Comparison of ENCODE assay signal across 9 mouse cellular contexts in the genomic region with DNA sequence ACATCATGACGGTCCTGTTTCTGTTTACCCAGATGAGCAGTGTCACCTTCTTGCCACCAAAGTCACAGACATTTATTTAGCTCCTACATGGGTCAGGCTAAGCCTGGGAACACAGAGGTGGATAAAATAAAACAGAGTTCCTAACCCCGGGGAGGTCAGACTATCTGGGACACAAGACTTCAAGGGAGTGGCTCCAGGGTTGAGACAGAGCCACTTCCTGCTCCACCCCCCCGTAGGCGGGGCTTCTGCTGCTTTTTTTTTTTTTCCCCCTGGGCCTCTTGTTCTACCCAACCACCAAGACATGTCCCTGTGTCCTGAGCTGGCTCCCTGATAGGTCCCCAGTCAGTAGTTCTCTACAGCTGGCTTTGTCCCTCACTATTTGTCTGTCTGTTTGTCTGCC. TPM values are rescaled to one million over a fixed set of nuclear protein-coding genes. Genes with fewer than 3 reads are reported as not detected.
DNase-seq lines count a peak whose midpoint lies in the region; ATAC-seq and TF ChIP-seq lines count a peak whose summit lies in the region.
"Had no signal": no experiment of that assay in that cellular context is flagged by ENCODE, and none has a peak within 500 bp of the region (broad histone marks: within the 10 kb centered on the region; RNA-seq: fewer than 3 reads in every experiment).

No protein-coding gene starts in this region.

- no peaks in the 10 kb centered on the region for H3K36me3 ChIP-seq in lung, postnatal 0 days (ENCODE audit: insufficient read depth, low read length)
- H3K36me3 ChIP-seq in heart, embryonic 12.5 days = peaks cover 47% of the 10 kb centered on the region
- H3K36me3 ChIP-seq in small intestine, adult 2 months (ENCODE audit: control insufficient read depth, insufficient read depth, low read length) = no peaks in the 10 kb centered on the region
- no peaks in the 10 kb centered on the region for H3K36me3 ChIP-seq in midbrain, postnatal 0 days (ENCODE audit: insufficient read depth, low read length)
- no peaks in the 10 kb centered on the region for H3K36me3 ChIP-seq in forebrain, embryonic 14.5 days (ENCODE audit: control insufficient read depth, insufficient read depth, low read length)

- H3K27me3 ChIP-seq in lung, postnatal 0 days (replicated peaks; ENCODE audit: insufficient read depth, low read length) = peaks cover 15% of the 10 kb centered on the region
- H3K27me3 ChIP-seq in heart, embryonic 12.5 days (replicated peaks) = 0 out of 2 replicates have a peak, but pooled peaks cover 5% of the 10 kb centered on the region
- H3K27me3 ChIP-seq in small intestine, adult 2 months (ENCODE audit: control insufficient read depth, insufficient read depth, low read length) = peaks cover 13% of the 10 kb centered on the region
- peaks cover 27% of the 10 kb centered on the region for H3K27me3 ChIP-seq in midbrain, postnatal 0 days (ENCODE audit: insufficient read depth, low read length)
- peaks cover 41% of the 10 kb centered on the region for H3K27me3 ChIP-seq in forebrain, embryonic 14.5 days (replicated peaks; ENCODE audit: control insufficient read depth, insufficient read depth, low read length)

- no peak for TF ChIP-seq EP300 in lung, postnatal 0 days (IDR thresholded peaks at IDR 0.05)

- peak; percentile 26 for DNase-seq in cerebellum, adult 9-10 months
- DNase-seq in cerebellum, adult 8-10 months = no peak
- DNase-seq in lung, postnatal 0 days (ENCODE audit: low spot score) = peak; percentile 73
- DNase-seq in lung, adult 2 months = no peak
- DNase-seq in midbrain, postnatal 0 days (ENCODE audit: low spot score) = no peak
- DNase-seq in forebrain, embryonic 14.5 days (ENCODE audit: low spot score) = no peak

- no peak for TF ChIP-seq POLR2A in lung, adult 2 months (IDR thresholded peaks at IDR 0.05; ENCODE audit: borderline replicate concordance, extremely low read depth, low read depth, low read length)
- TF ChIP-seq POLR2A in small intestine, adult 2 months (IDR thresholded peaks at IDR 0.05; ENCODE audit: low read depth, low read length) = no peak

- ATAC-seq in lung, postnatal 0 days = peak; percentile 13; the same call in 1 of the 2 replicates
- ATAC-seq in heart, embryonic 12.5 days (ENCODE audit: insufficient number of reproducible peaks, low FRiP score) = 0 out of 2 replicates have a peak, but pooled peaks have one; percentile 5
- ATAC-seq in midbrain, postnatal 0 days (ENCODE audit: low FRiP score) = no peak
- ATAC-seq in forebrain, embryonic 14.5 days = no peak

- H3K4me1 ChIP-seq in lung, postnatal 0 days (ENCODE audit: insufficient read depth, low read depth, low read length) = peaks cover 6% of the 10 kb centered on the region; the same call in 1 of the 2 replicates
- 0 out of 2 replicates have a peak, but pooled peaks cover 2% of the 10 kb centered on the region for H3K4me1 ChIP-seq in lung, adult 2 months (ENCODE audit: control insufficient read depth, insufficient read depth, low read length)
- peaks cover 84% of the 10 kb centered on the region for H3K4me1 ChIP-seq in heart, embryonic 12.5 days (replicated peaks)
- H3K4me1 ChIP-seq in small intestine, adult 2 months (ENCODE audit: control insufficient read depth, insufficient read depth, insufficient read length, low read length) = no peaks in the 10 kb centered on the region
- H3K4me1 ChIP-seq in midbrain, postnatal 0 days (ENCODE audit: insufficient read depth, low read length) = no peaks in the 10 kb centered on the region
- peaks cover 3% of the 10 kb centered on the region for H3K4me1 ChIP-seq in forebrain, embryonic 14.5 days (ENCODE audit: control insufficient read depth, insufficient read depth, low read length)

- no peak for TF ChIP-seq CTCF in lung, postnatal 0 days (IDR thresholded peaks at IDR 0.05)
- TF ChIP-seq CTCF in lung, adult 2 months (IDR thresholded peaks at IDR 0.05; ENCODE audit: insufficient read depth, low read length) = no peak
- TF ChIP-seq CTCF in small intestine, adult 2 months (IDR thresholded peaks at IDR 0.05; ENCODE audit: extremely low read depth, insufficient read length, insufficient replicate concordance, low read depth, low read length) = no peak
- TF ChIP-seq CTCF in midbrain, postnatal 0 days (IDR thresholded peaks at IDR 0.05) = no peak

- 36% methylated on average over 4 of the region's 4 CpGs for WGBS in lung, postnatal 0 days
- WGBS in lung, adult 2 months = 22% methylated on average over 4 of the region's 4 CpGs
- WGBS in heart, embryonic 12.5 days = 25% methylated on average over 4 of the region's 4 CpGs
- 16% methylated on average over 4 of the region's 4 CpGs for WGBS in small intestine, adult 2 months
- 42% methylated on average over 4 of the region's 4 CpGs for WGBS in midbrain, postnatal 0 days
- WGBS in forebrain, embryonic 14.5 days = 50% methylated on average over 4 of the region's 4 CpGs

- H3K4me3 ChIP-seq in lung, postnatal 0 days (ENCODE audit: low read depth, low read length) = no peak overlapping the region
- no peak overlapping the region for H3K4me3 ChIP-seq in lung, adult 2 months (replicated peaks; ENCODE audit: extremely low read depth, low read depth, low read length)
- H3K4me3 ChIP-seq in heart, embryonic 12.5 days = peak overlapping the region; percentile 63
- peak overlapping the region; percentile 39 for H3K4me3 ChIP-seq in small intestine, adult 2 months (ENCODE audit: low read depth, low read length)
- H3K4me3 ChIP-seq in midbrain, postnatal 0 days (ENCODE audit: low read depth, low read length) = no peak overlapping the region
- H3K4me3 ChIP-seq in forebrain, embryonic 14.5 days (ENCODE audit: low read depth, low read length) = no peak overlapping the region
- H3K4me3 ChIP-seq: layer of hippocampus, adult 2 months had no signal

- H3K9me3 ChIP-seq in lung, postnatal 0 days (ENCODE audit: low read length) = no peaks in the 10 kb centered on the region
- H3K9me3 ChIP-seq in heart, embryonic 12.5 days (replicated peaks) = no peaks in the 10 kb centered on the region
- no peaks in the 10 kb centered on the region for H3K9me3 ChIP-seq in midbrain, postnatal 0 days (ENCODE audit: low read length)
- no peaks in the 10 kb centered on the region for H3K9me3 ChIP-seq in forebrain, embryonic 14.5 days (replicated peaks; ENCODE audit: control insufficient read depth, low read length)

- H3K4me2 ChIP-seq in lung, postnatal 0 days (replicated peaks; ENCODE audit: low read depth, low read length) = peak overlapping the region; percentile 55; the same call in 1 of the 2 replicates
- peak overlapping the region; percentile 79 for H3K4me2 ChIP-seq in heart, embryonic 12.5 days
- H3K4me2 ChIP-seq in midbrain, postnatal 0 days (ENCODE audit: low read depth, low read length, poor library complexity, severe bottlenecking) = no peak overlapping the region
- H3K4me2 ChIP-seq in forebrain, embryonic 14.5 days (ENCODE audit: low read length) = no peak overlapping the region

- H3K27ac ChIP-seq in lung, postnatal 0 days (ENCODE audit: low read length) = no peak overlapping the region
- H3K27ac ChIP-seq in heart, embryonic 12.5 days (ENCODE audit: poor library complexity, severe bottlenecking) = peak overlapping the region; percentile 98
- H3K27ac ChIP-seq in small intestine, adult 2 months (ENCODE audit: insufficient read depth, low read depth, low read length) = 0 out of 2 replicates have a peak overlapping the region, but pooled peaks have one; percentile 29
- no peak overlapping the region for H3K27ac ChIP-seq in midbrain, postnatal 0 days (ENCODE audit: low read depth, low read length)
- H3K27ac ChIP-seq in forebrain, embryonic 14.5 days (ENCODE audit: low read depth, low read length) = no peak overlapping the region
- H3K27ac ChIP-seq: layer of hippocampus, adult 2 months had no signal

- no peak overlapping the region for H3K9ac ChIP-seq in lung, postnatal 0 days (replicated peaks; ENCODE audit: low read depth)
- H3K9ac ChIP-seq in heart, embryonic 12.5 days = peak overlapping the region; percentile 86
- no peak overlapping the region for H3K9ac ChIP-seq in midbrain, postnatal 0 days (replicated peaks; ENCODE audit: low read length, poor library complexity, severe bottlenecking)
- no peak overlapping the region for H3K9ac ChIP-seq in forebrain, embryonic 14.5 days (ENCODE audit: low read length)

RNA-seq across cellular contexts. Expression of gene Des, which starts 1.6 kb away (rescaled TPM):
- 59.4 and 67.3 TPM in 2 replicates for polyA plus RNA-seq in lung, postnatal 0 days (2015; fragmentation: Nextera tagmentation; extraction: Ambion mirVana)
- 107 and 185 TPM in 2 replicates for polyA plus RNA-seq in lung, adult 2 months (2012; rRNA removed)
- polyA plus RNA-seq in heart, embryonic 12.5 days (2016; fragmentation: Nextera tagmentation; extraction: Ambion mirVana) = 500 and 521 TPM in 2 replicates
- polyA plus RNA-seq in small intestine, adult 2 months (2012; rRNA removed) = 152 and 216 TPM in 2 replicates
- 1.9 and 2.6 TPM in 2 replicates for total RNA-seq in midbrain, postnatal 0 days (2014; rRNA removed)
- 1.4 and 1.6 TPM in 2 replicates for polyA plus RNA-seq in midbrain, postnatal 0 days (2015; fragmentation: Nextera tagmentation; extraction: Ambion mirVana)
- polyA plus RNA-seq in forebrain, embryonic 14.5 days (2014; fragmentation: Nextera tagmentation; extraction: Ambion mirVana) = 1.3 and 1.4 TPM in 2 replicates

RNA-seq across cellular contexts. Expression of gene Speg, which starts 13.3 kb away (rescaled TPM):
- 15.4 and 16.4 TPM in 2 replicates for polyA plus RNA-seq in lung, postnatal 0 days (2015; fragmentation: Nextera tagmentation; extraction: Ambion mirVana)
- 31.5 and 35.0 TPM in 2 replicates for polyA plus RNA-seq in lung, adult 2 months (2012; rRNA removed)
- polyA plus RNA-seq in heart, embryonic 12.5 days (2016; fragmentation: Nextera tagmentation; extraction: Ambion mirVana) = 61.5 and 67.4 TPM in 2 replicates
- 21.5 and 23.2 TPM in 2 replicates for polyA plus RNA-seq in small intestine, adult 2 months (2012; rRNA removed)
- 62.9 and 70.6 TPM in 2 replicates for total RNA-seq in midbrain, postnatal 0 days (2014; rRNA removed)
- 22.0 and 23.7 TPM in 2 replicates for polyA plus RNA-seq in midbrain, postnatal 0 days (2015; fragmentation: Nextera tagmentation; extraction: Ambion mirVana)
- polyA plus RNA-seq in forebrain, embryonic 14.5 days (2014; fragmentation: Nextera tagmentation; extraction: Ambion mirVana) = 8.3 and 8.8 TPM in 2 replicates

RNA-seq across cellular contexts. Expression of gene Dnpep, which starts 44.0 kb away (rescaled TPM):
- 109 TPM in 2 replicates for polyA plus RNA-seq in lung, postnatal 0 days (2015; fragmentation: Nextera tagmentation; extraction: Ambion mirVana)
- polyA plus RNA-seq in lung, adult 2 months (2012; rRNA removed) = 104 and 129 TPM in 2 replicates
- polyA plus RNA-seq in heart, embryonic 12.5 days (2016; fragmentation: Nextera tagmentation; extraction: Ambion mirVana) = 113 TPM in 2 replicates
- polyA plus RNA-seq in small intestine, adult 2 months (2012; rRNA removed) = 157 and 865 TPM in 2 replicates
- total RNA-seq in midbrain, postnatal 0 days (2014; rRNA removed) = 145 TPM in 2 replicates
- 128 and 139 TPM in 2 replicates for polyA plus RNA-seq in midbrain, postnatal 0 days (2015; fragmentation: Nextera tagmentation; extraction: Ambion mirVana)
- 160 and 178 TPM in 2 replicates for polyA plus RNA-seq in forebrain, embryonic 14.5 days (2014; fragmentation: Nextera tagmentation; extraction: Ambion mirVana)

Comparison
In these comparisons a context has a peak if more than half of its experiments do, and no peak if none do; other contexts are left out.
1. DNase-seq: peak in cerebellum, adult 9-10 months (single experiment) and lung, postnatal 0 days (single experiment); none in cerebellum, adult 8-10 months (single experiment), lung, adult 2 months (single experiment), midbrain, postnatal 0 days (single experiment) and forebrain, embryonic 14.5 days (single experiment).
2. ATAC-seq: peak in lung, postnatal 0 days (single experiment) and heart, embryonic 12.5 days (single experiment); none in midbrain, postnatal 0 days (single experiment) and forebrain, embryonic 14.5 days (single experiment).
3. H3K27ac ChIP-seq: peak in heart, embryonic 12.5 days (single experiment) and small intestine, adult 2 months (single experiment); none in lung, postnatal 0 days (single experiment), midbrain, postnatal 0 days (single experiment) and forebrain, embryonic 14.5 days (single experiment).
4. H3K4me2 ChIP-seq: peak in lung, postnatal 0 days (single experiment) and heart, embryonic 12.5 days (single experiment); none in midbrain, postnatal 0 days (single experiment) and forebrain, embryonic 14.5 days (single experiment).
5. H3K4me3 ChIP-seq: peak in heart, embryonic 12.5 days (single experiment) and small intestine, adult 2 months (single experiment); none in lung, postnatal 0 days (single experiment), lung, adult 2 months (single experiment), midbrain, postnatal 0 days (single experiment) and forebrain, embryonic 14.5 days (single experiment).
6. RNA of gene Des, which starts 1.6 kb away (polyA plus RNA-seq): 500 to 521 TPM in heart, embryonic 12.5 days, 107 to 185 TPM in lung, adult 2 months, 152 to 216 TPM in small intestine, adult 2 months and 59.4 to 67.3 TPM in lung, postnatal 0 days; 1.4 to 1.6 TPM in midbrain, postnatal 0 days and 1.3 to 1.4 TPM in forebrain, embryonic 14.5 days; every median in the first group is over 10 times any median in the second.